In genomic region chr7:112427357-112428157, GRCm38 (mm10) we compare ENCODE assay signal across 7 mouse cellular contexts. TPM values are rescaled to one million over a fixed set of nuclear protein-coding genes. Genes with fewer than 3 reads are reported as not detected.
DNase-seq lines count a peak whose midpoint lies in the region; ATAC-seq and TF ChIP-seq lines count a peak whose summit lies in the region.

Gene Parva, plus strand, starts transcription at chr7:112427505.

- peak within 1 kb of the TSS; percentile 68 for H3K4me3 ChIP-seq in hindbrain, postnatal 0 days (ENCODE audit: low read length)
- H3K4me3 ChIP-seq in midbrain, embryonic 10.5 days, result peak within 1 kb of the TSS; percentile 80
- H3K4me3 ChIP-seq in stomach, embryonic 15.5 days (replicated peaks), result peak within 1 kb of the TSS; percentile 72

- peak within 1 kb of the TSS; percentile 88 for H3K27ac ChIP-seq in hindbrain, postnatal 0 days
- H3K27ac ChIP-seq in midbrain, embryonic 10.5 days (replicated peaks), result peak within 1 kb of the TSS; percentile 96
- peak within 1 kb of the TSS; percentile 99 for H3K27ac ChIP-seq in stomach, embryonic 15.5 days

- H3K4me1 ChIP-seq in hindbrain, postnatal 0 days (ENCODE audit: insufficient read depth, low read length), result peaks cover 4% of the 10 kb centered on the region; the same call in 1 of the 2 replicates
- peaks cover 25% of the 10 kb centered on the region for H3K4me1 ChIP-seq in midbrain, embryonic 10.5 days
- peaks cover 12% of the 10 kb centered on the region; the same call in 1 of the 2 replicates for H3K4me1 ChIP-seq in stomach, embryonic 15.5 days

- peak; percentile 83 for DNase-seq in adrenal gland, postnatal 10 days
- DNase-seq in embryo, embryonic 10.5 days (ENCODE audit: low spot score), result peak; percentile 80
- peak; percentile 79 for DNase-seq in gastrocnemius, postnatal 14 days
- peak; percentile 77 for DNase-seq in hindbrain, postnatal 0 days (ENCODE audit: low spot score)
- peak; percentile 26 to 48 for DNase-seq in left cerebral cortex, postnatal 14 days (ENCODE audit: low spot score in 2 of 2)
- DNase-seq in midbrain, embryonic 10.5 days (ENCODE audit: low spot score), result peak; percentile 84

- peak; percentile 84 for ATAC-seq in hindbrain, postnatal 0 days
- peak; percentile 73 for ATAC-seq in stomach, embryonic 15.5 days (ENCODE audit: insufficient read depth, low FRiP score, low read depth)

- H3K36me3 ChIP-seq in hindbrain, postnatal 0 days (ENCODE audit: insufficient read depth, low read length), result no peaks in the 10 kb centered on the region
- no peaks in the 10 kb centered on the region; the same call in 1 of the 2 replicates for H3K36me3 ChIP-seq in midbrain, embryonic 10.5 days
- no peaks in the 10 kb centered on the region for H3K36me3 ChIP-seq in stomach, embryonic 15.5 days

- under 1% methylated on average over 48 of the region's 49 CpGs for WGBS in hindbrain, postnatal 0 days
- 2% methylated on average over 49 of the region's 49 CpGs for WGBS in midbrain, embryonic 10.5 days
- WGBS in stomach, embryonic 15.5 days, result under 1% methylated on average over 47 of the region's 49 CpGs

- no peaks in the 10 kb centered on the region for H3K9me3 ChIP-seq in hindbrain, postnatal 0 days (ENCODE audit: low read length)
- H3K9me3 ChIP-seq in midbrain, embryonic 10.5 days (replicated peaks), result peaks cover 3% of the 10 kb centered on the region; the same call in 1 of the 2 replicates
- H3K9me3 ChIP-seq in stomach, embryonic 15.5 days, result no peaks in the 10 kb centered on the region

- TF ChIP-seq CTCF in hindbrain, postnatal 0 days (IDR thresholded peaks at IDR 0.05; ENCODE audit: low read depth), result no peak

- H3K27me3 ChIP-seq in hindbrain, postnatal 0 days (ENCODE audit: insufficient read depth, low read length), result no peaks in the 10 kb centered on the region
- H3K27me3 ChIP-seq in midbrain, embryonic 10.5 days (ENCODE audit: low read depth, poor library complexity, severe bottlenecking), result peaks cover 17% of the 10 kb centered on the region
- no peaks in the 10 kb centered on the region for H3K27me3 ChIP-seq in stomach, embryonic 15.5 days (replicated peaks)

- intact Hi-C loops in gastrocnemius, postnatal 14 days (cut with DNase I; ENCODE audit: low total_unique reads), result no loop called here
- intact Hi-C loops in left cerebral cortex, postnatal 14 days (cut with DNase I), result no loop called here

- H3K4me2 ChIP-seq in hindbrain, postnatal 0 days (ENCODE audit: low read depth, low read length), result peak within 1 kb of the TSS; percentile 97
- peak within 1 kb of the TSS; percentile 69 for H3K4me2 ChIP-seq in stomach, embryonic 15.5 days

- H3K9ac ChIP-seq in hindbrain, postnatal 0 days (replicated peaks; ENCODE audit: low read length), result peak within 1 kb of the TSS; percentile 74
- H3K9ac ChIP-seq in stomach, embryonic 15.5 days, result peak within 1 kb of the TSS; percentile 82

RNA-seq across cellular contexts. Expression of gene Parva, which starts in this region (rescaled TPM):
- total RNA-seq in adrenal gland, postnatal 10 days (2021), result 100 to 1,000 TPM in 1 of 2 experiments, 10 to 100 TPM in 1; 84.3 to 105 TPM
- total RNA-seq in gastrocnemius, postnatal 14 days (2021), result 10 to 100 TPM; 36.1 to 41.5 TPM
- 34.0 and 35.9 TPM in 2 replicates for total RNA-seq in hindbrain, postnatal 0 days (2014; rRNA removed)
- polyA plus RNA-seq in hindbrain, postnatal 0 days (2015; fragmentation: Nextera tagmentation; extraction: Ambion mirVana), result 26.3 and 28.8 TPM in 2 replicates
- total RNA-seq in left cerebral cortex, postnatal 14 days (2021), result 10 to 100 TPM; 48.0 to 51.9 TPM
- 50.9 and 55.6 TPM in 2 replicates for polyA plus RNA-seq in midbrain, embryonic 10.5 days (2016; fragmentation: Nextera tagmentation; extraction: Ambion mirVana)
- polyA plus RNA-seq in stomach, embryonic 15.5 days (2015; fragmentation: Nextera tagmentation; extraction: Ambion mirVana), result 101 and 108 TPM in 2 replicates

Comparison
In these comparisons a context has a peak if more than half of its experiments do, and no peak if none do; other contexts are left out.
1. Peak in every context shown above with its lines: DNase-seq, ATAC-seq, H3K4me3 ChIP-seq and H3K27ac ChIP-seq.